Mouse (Mus musculus) neural tube, embryonic 13.5 days (tissue): ENCODE measurements around the gene Axin2. TPM values are rescaled to one million over a fixed set of nuclear protein-coding genes. Genes with fewer than 3 reads are reported as not detected.

ENCODE experiments used
- ATAC-seq: fragments of 200-750 bp; cut with Nextera tagmentation; 2 replicates; pipeline ENCODE4 v1.8.0; 2017; ENCODE audit warnings: low read depth, mild to moderate bottlenecking, moderate TSS enrichment, moderate library complexity
- H3K27ac ChIP-seq: fragments of 300-500 bp; sonication (generic); replicated peaks from 2 replicates; pipeline ENCODE4 v1.5.1; 2015; ENCODE audit warnings: moderate library complexity, mild to moderate bottlenecking, inconsistent platforms
- H3K27me3 ChIP-seq: fragments of 300-500 bp; sonication (generic); 2 replicates; pipeline ENCODE4 v1.6.1; 2015; ENCODE audit warnings: mild to moderate bottlenecking, inconsistent platforms
- H3K36me3 ChIP-seq: fragments of 300-500 bp; sonication (generic); 2 replicates; pipeline ENCODE4 v1.6.1; 2015; ENCODE audit warnings: mild to moderate bottlenecking, inconsistent platforms
- H3K4me1 ChIP-seq: fragments of 300-500 bp; sonication (generic); replicated peaks from 2 replicates; pipeline ENCODE4 v1.6.1; 2015; ENCODE audit warnings: inconsistent platforms
- H3K4me2 ChIP-seq: fragments of 300-500 bp; sonication (generic); 2 replicates; pipeline ENCODE4 v1.6.1; 2015; ENCODE audit warnings: inconsistent platforms, mild to moderate bottlenecking, moderate library complexity
- H3K4me3 ChIP-seq: fragments of 300-500 bp; sonication (generic); 2 replicates; pipeline ENCODE4 v1.5.1; 2015; ENCODE audit warnings: mild to moderate bottlenecking, inconsistent platforms
- H3K9ac ChIP-seq: fragments of 300-500 bp; sonication (generic); 2 replicates; pipeline ENCODE4 v1.6.1; 2015; ENCODE audit warnings: moderate library complexity, mild to moderate bottlenecking, inconsistent platforms
- H3K9me3 ChIP-seq: fragments of 300-500 bp; sonication (generic); 2 replicates; pipeline ENCODE4 v1.6.1; 2016; ENCODE audit warnings: inconsistent platforms
- WGBS: fragments of 180-500 bp; shearing (Covaris S2); methylation state at CpG from one replicate; pipeline ENCODE4 v1.1.7; 2015; 5-methylcytosine and 5-hydroxymethylcytosine counted together
- polyA plus RNA-seq: library from polyadenylated mRNA; unstranded; fragments of >200 nt; fragmentation: Nextera tagmentation; extraction: Ambion mirVana; gene quantifications from 2 replicates; pipeline ENCODE4 v1.2.1, GENCODE M21; 2015

Axin2 gene
- polyA plus RNA-seq, 1 experiment from 2014 or later = 8.8 TPM

- Histone ChIP-seq H3K4me3 (peak overlapping the region; percentile 9; the same call in 1 of the 2 replicates), H3K27me3 (peaks cover 20% of the 10 kb centered on the region; the same call in 1 of the 2 replicates), H3K36me3 (no peaks in the 10 kb centered on the region), H3K9me3 (no peaks in the 10 kb centered on the region), H3K4me2 (peak overlapping the region; percentile 40), H3K4me1 (peaks cover 12% of the 10 kb centered on the region), H3K27ac (no peak overlapping the region), H3K9ac (no peak overlapping the region)
- ATAC-seq = no peak
- WGBS = 11% methylated on average over 24 of the region's 24 CpGs
These were observed 10.6 kb upstream of the Axin2 start for GRCm38 (mm10) chr11:108909396-108910195.

GRCm38 (mm10) chr11:108910328-108910886 lies 9.7 kb upstream of the Axin2 start:
- no peaks in the 10 kb centered on the region for H3K36me3 ChIP-seq
- H3K4me3 ChIP-seq = no peak overlapping the region
- WGBS = 13% methylated on average over 14 of the region's 14 CpGs
- H3K27ac ChIP-seq = no peak overlapping the region
- peaks cover 20% of the 10 kb centered on the region; the same call in 1 of the 2 replicates for H3K27me3 ChIP-seq
- no peak overlapping the region for H3K9ac ChIP-seq
- H3K4me1 ChIP-seq = peaks cover 12% of the 10 kb centered on the region
- H3K4me2 ChIP-seq = peak overlapping the region; percentile 40
- H3K9me3 ChIP-seq = no peaks in the 10 kb centered on the region
- no peak for ATAC-seq

GRCm38 (mm10) chr11:108910903-108911302 lies 9.2 kb upstream of the Axin2 start:
- Histone ChIP-seq H3K36me3 (no peaks in the 10 kb centered on the region), H3K9me3 (no peaks in the 10 kb centered on the region), H3K27ac (no peak overlapping the region), H3K9ac (no peak overlapping the region), H3K4me2 (no peak overlapping the region), H3K4me1 (peaks cover 12% of the 10 kb centered on the region), H3K4me3 (no peak overlapping the region), H3K27me3 (peaks cover 20% of the 10 kb centered on the region; the same call in 1 of the 2 replicates)
- no peak for ATAC-seq
- WGBS = 37% methylated on average over 7 of the region's 7 CpGs

- peaks cover 9% of the 10 kb centered on the region for H3K4me1 ChIP-seq
- H3K36me3 ChIP-seq = no peaks in the 10 kb centered on the region
- H3K9ac ChIP-seq = no peak overlapping the region
- no peak overlapping the region for H3K4me3 ChIP-seq
- H3K4me2 ChIP-seq = no peak overlapping the region
- no peak overlapping the region for H3K27ac ChIP-seq
- no peak for ATAC-seq
- peaks cover 5% of the 10 kb centered on the region; the same call in 1 of the 2 replicates for H3K9me3 ChIP-seq
- 95% methylated on average over 12 of the region's 12 CpGs for WGBS
- peaks cover 20% of the 10 kb centered on the region; the same call in 1 of the 2 replicates for H3K27me3 ChIP-seq
These were observed 8.0 kb upstream of the Axin2 start for GRCm38 (mm10) chr11:108912174-108912573.

GRCm38 (mm10) chr11:108917422-108918324 lies 2.5 kb upstream of the Axin2 start:
- 10% methylated on average over 12 of the region's 12 CpGs for WGBS
- Histone ChIP-seq H3K9ac (peak overlapping the region; percentile 38; the same call in 1 of the 2 replicates), H3K4me2 (peak overlapping the region; percentile 34), H3K36me3 (no peaks in the 10 kb centered on the region), H3K9me3 (peaks cover 5% of the 10 kb centered on the region; the same call in 1 of the 2 replicates), H3K27me3 (no peaks in the 10 kb centered on the region), H3K4me3 (no peak overlapping the region), H3K27ac (peak overlapping the region; percentile 56), H3K4me1 (peaks cover 24% of the 10 kb centered on the region)
- ATAC-seq = no peak

GRCm38 (mm10) chr11:108920636-108921505 lies 722 bp downstream of the Axin2 start:
- H3K9me3 ChIP-seq = peaks cover 5% of the 10 kb centered on the region; the same call in 1 of the 2 replicates
- H3K27me3 ChIP-seq = no peaks in the 10 kb centered on the region
- peak overlapping the region; percentile 99 for H3K27ac ChIP-seq
- peaks cover 56% of the 10 kb centered on the region for H3K4me1 ChIP-seq
- under 1% methylated on average over 83 of the region's 104 CpGs for WGBS
- no peaks in the 10 kb centered on the region for H3K36me3 ChIP-seq
- peak overlapping the region; percentile 91 for H3K4me2 ChIP-seq
- peak overlapping the region; percentile 93 for H3K9ac ChIP-seq
- peak; percentile 86 for ATAC-seq
- H3K4me3 ChIP-seq = peak overlapping the region; percentile 92

- Histone ChIP-seq H3K9ac (peak overlapping the region; percentile 93), H3K4me2 (peak overlapping the region; percentile 91), H3K4me3 (peak overlapping the region; percentile 92), H3K27ac (peak overlapping the region; percentile 99), H3K27me3 (no peaks in the 10 kb centered on the region), H3K9me3 (peaks cover 1% of the 10 kb centered on the region; the same call in 1 of the 2 replicates), H3K4me1 (peaks cover 65% of the 10 kb centered on the region), H3K36me3 (no peaks in the 10 kb centered on the region)
- under 1% methylated on average over 51 of the region's 62 CpGs for WGBS
- ATAC-seq = peak; percentile 21
These were observed 1.6 kb downstream of the Axin2 start for GRCm38 (mm10) chr11:108921506-108922455.

- Histone ChIP-seq H3K9ac (peak overlapping the region; percentile 93), H3K4me2 (peak overlapping the region; percentile 91), H3K27me3 (no peaks in the 10 kb centered on the region), H3K9me3 (no peaks in the 10 kb centered on the region), H3K4me3 (peak overlapping the region; percentile 92), H3K36me3 (no peaks in the 10 kb centered on the region), H3K4me1 (peaks cover 69% of the 10 kb centered on the region), H3K27ac (peak overlapping the region; percentile 99)
- ATAC-seq = no peak
- WGBS = under 1% methylated on average over 32 of the region's 32 CpGs
These were observed 2.5 kb downstream of the Axin2 start for GRCm38 (mm10) chr11:108922511-108923187.

GRCm38 (mm10) chr11:108923188-108923575 lies 3.0 kb downstream of the Axin2 start:
- Histone ChIP-seq H3K4me3 (peak overlapping the region; percentile 92), H3K27me3 (no peaks in the 10 kb centered on the region), H3K27ac (peak overlapping the region; percentile 35; the same call in 1 of the 2 replicates), H3K9me3 (no peaks in the 10 kb centered on the region), H3K9ac (peak overlapping the region; percentile 93), H3K4me1 (peaks cover 69% of the 10 kb centered on the region), H3K36me3 (no peaks in the 10 kb centered on the region), H3K4me2 (peak overlapping the region; percentile 91)
- no peak for ATAC-seq
- under 1% methylated on average over 17 of the region's 17 CpGs for WGBS

- Histone ChIP-seq H3K9ac (peak overlapping the region; percentile 93), H3K4me1 (peaks cover 74% of the 10 kb centered on the region), H3K4me3 (peak overlapping the region; percentile 92), H3K27ac (0 out of 2 replicates have a peak overlapping the region, but pooled peaks have one; percentile 3), H3K27me3 (no peaks in the 10 kb centered on the region), H3K9me3 (no peaks in the 10 kb centered on the region), H3K36me3 (no peaks in the 10 kb centered on the region), H3K4me2 (peak overlapping the region; percentile 91)
- WGBS = 7% methylated on average over 13 of the region's 13 CpGs
- ATAC-seq = no peak
These were observed 3.6 kb downstream of the Axin2 start for GRCm38 (mm10) chr11:108923781-108924180.
